Mouse (Mus musculus): Measurements from ENCODE around the gene Slc25a36.

Slc25a36 gene

GRCm38 (mm10) chr9:97036656-97037055, 74.3 kb downstream of the Slc25a36 start:
- DNase-seq, result no peak

GRCm38 (mm10) chr9:97027361-97027760, 83.6 kb downstream of the Slc25a36 start:
- no peak for DNase-seq

DNA sequence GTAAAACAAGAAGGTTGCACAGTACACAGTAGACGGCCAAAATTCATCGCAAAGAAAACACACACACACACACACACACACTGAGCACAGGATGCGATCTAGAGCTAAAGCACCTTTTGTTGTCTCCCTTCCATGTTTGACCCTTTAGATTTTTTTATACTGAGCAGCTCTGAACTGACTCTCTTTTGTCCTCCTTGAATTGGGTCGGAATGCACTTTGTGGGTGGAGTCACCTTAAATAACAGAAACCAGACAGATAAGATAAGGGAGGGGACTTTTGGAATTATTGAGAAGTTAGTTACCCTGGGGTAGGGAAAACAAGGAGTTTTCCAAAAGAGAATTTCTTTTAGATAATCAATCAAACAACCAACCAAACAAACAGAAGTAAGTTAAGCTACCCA, 85.0 kb downstream of the Slc25a36 start:
- DNase-seq, result no peak
